Mouse (Mus musculus) forebrain, embryonic 10.5 days (tissue): ENCODE data around the gene Tanc2. TPM values are rescaled to one million over a fixed set of nuclear protein-coding genes. Genes with fewer than 3 reads are reported as not detected.

Experiments used
- DNase-seq: peaks from one replicate; pipeline ENCODE4 v3.0.0-alpha.2; 2017; ENCODE audit warnings: low spot score; ENCODE audit errors: extremely low spot score
- H3K27ac ChIP-seq: fragments of 300-500 bp; sonication (generic); 2 replicates; pipeline ENCODE4 v1.5.1; 2016; ENCODE audit warnings: mild to moderate bottlenecking
- H3K27me3 ChIP-seq: fragments of 300-500 bp; sonication (generic); 2 replicates; pipeline ENCODE4 v1.6.1; 2016; ENCODE audit warnings: mild to moderate bottlenecking; ENCODE audit not compliant: poor library complexity, severe bottlenecking
- H3K36me3 ChIP-seq: fragments of 300-500 bp; sonication (generic); replicated peaks from 2 replicates; pipeline ENCODE4 v1.6.1; 2016; ENCODE audit warnings: mild to moderate bottlenecking, moderate library complexity
- H3K4me1 ChIP-seq: fragments of 300-500 bp; sonication (generic); 2 replicates; pipeline ENCODE4 v1.6.1; 2016
- H3K4me3 ChIP-seq: fragments of 300-500 bp; sonication (generic); 2 replicates; pipeline ENCODE4 v1.5.1; 2016; ENCODE audit warnings: mild to moderate bottlenecking, moderate library complexity
- H3K9me3 ChIP-seq: fragments of 300-500 bp; sonication (generic); 2 replicates; pipeline ENCODE4 v1.6.1; 2016; ENCODE audit warnings: mild to moderate bottlenecking, moderate library complexity
- WGBS: fragments of 180-500 bp; shearing (Covaris S2); methylation state at CpG from one replicate; pipeline ENCODE4 v1.1.7; 2016; 5-methylcytosine and 5-hydroxymethylcytosine counted together
- polyA plus RNA-seq: library from polyadenylated mRNA; unstranded; fragments of >200 nt; fragmentation: Nextera tagmentation; extraction: Ambion mirVana; gene quantifications from 2 replicates; pipeline ENCODE4 v1.2.1, GENCODE M21; 2016

The Tanc2 gene
- polyA plus RNA-seq, 1 experiment from 2014 or later = 5.7 TPM

DNA sequence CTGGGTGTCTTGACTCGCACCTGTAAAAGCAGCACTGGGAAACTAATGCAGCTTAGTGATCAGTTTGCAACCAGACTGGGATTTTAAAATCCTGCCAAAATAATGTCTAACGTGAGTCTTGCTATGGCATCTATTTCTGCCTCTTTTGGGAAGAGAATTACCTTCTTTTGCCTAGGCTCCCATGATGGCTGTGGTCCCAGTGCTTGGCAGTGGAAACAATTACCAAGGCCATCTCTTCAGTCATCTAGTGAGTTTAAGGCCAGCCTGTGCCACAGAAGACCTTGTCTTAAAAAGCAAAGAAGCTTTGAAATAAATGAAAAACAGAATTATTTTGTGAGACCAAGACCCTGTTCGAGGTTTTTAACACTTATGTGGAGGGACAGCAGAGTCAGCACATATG, 213.9 kb downstream of the Tanc2 start:
- 91% methylated on average over 3 of the region's 3 CpGs for WGBS
- DNase-seq = no peak

DNA sequence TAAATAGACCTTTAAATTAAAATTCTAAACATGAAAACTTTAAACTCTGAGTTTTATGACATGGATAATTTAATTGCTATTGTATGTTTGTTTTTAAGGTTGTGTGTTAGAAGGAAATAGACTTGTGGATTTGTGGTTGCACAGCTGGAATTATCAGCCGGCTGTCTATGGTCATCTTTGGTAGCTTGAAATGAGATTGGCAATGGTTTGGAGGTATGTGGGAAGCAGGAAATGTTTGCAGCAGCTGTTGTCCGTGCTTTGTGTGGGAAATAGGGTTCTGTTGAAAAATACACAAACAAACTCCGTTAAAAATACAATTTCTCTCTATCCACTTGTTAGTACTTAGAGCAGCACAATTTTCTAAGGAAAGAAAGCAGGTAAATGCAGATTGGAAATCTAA, 215.0 kb downstream of the Tanc2 start:
- DNase-seq = no peak
- H3K36me3 ChIP-seq = no peaks in the 10 kb centered on the region
- no peaks in the 10 kb centered on the region for H3K4me1 ChIP-seq
- H3K9me3 ChIP-seq = no peaks in the 10 kb centered on the region
- WGBS = 75% methylated on average over 3 of the region's 3 CpGs
- H3K27me3 ChIP-seq = no peaks in the 10 kb centered on the region
- no peak overlapping the region for H3K27ac ChIP-seq
- no peak overlapping the region for H3K4me3 ChIP-seq

More for the DNA sequence above, 213.9 kb downstream of the Tanc2 start:
- Histone ChIP-seq H3K4me3 (no peak overlapping the region), H3K27me3 (no peaks in the 10 kb centered on the region), H3K4me1 (no peaks in the 10 kb centered on the region), H3K27ac (no peak overlapping the region), H3K9me3 (no peaks in the 10 kb centered on the region), H3K36me3 (no peaks in the 10 kb centered on the region)

DNA sequence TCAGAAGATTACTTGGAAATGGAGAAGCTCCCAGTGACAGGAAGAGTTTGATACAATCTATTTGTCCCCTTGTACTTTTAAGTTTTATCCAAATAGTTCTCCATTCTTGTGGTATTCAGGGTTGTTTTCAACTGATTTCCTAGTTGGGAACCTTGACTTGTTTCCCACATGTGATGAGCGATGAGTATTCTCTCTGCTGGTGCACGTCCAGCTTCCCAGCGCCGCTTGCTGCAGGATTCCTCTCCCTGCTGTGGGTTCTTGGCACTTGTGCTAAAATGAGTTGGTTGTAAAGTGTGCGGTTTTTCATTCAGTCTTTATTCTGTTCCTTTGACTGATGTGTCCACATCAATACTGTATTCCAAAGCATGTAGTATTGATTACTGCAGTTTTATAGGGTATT, 217.3 kb downstream of the Tanc2 start:
- 96% methylated on average over 5 of the region's 5 CpGs for WGBS
- Histone ChIP-seq H3K27ac (no peak overlapping the region), H3K9me3 (no peaks in the 10 kb centered on the region), H3K4me1 (no peaks in the 10 kb centered on the region), H3K4me3 (no peak overlapping the region), H3K27me3 (no peaks in the 10 kb centered on the region), H3K36me3 (0 out of 2 replicates have a peak, but pooled peaks cover 2% of the 10 kb centered on the region)
- no peak for DNase-seq

DNA sequence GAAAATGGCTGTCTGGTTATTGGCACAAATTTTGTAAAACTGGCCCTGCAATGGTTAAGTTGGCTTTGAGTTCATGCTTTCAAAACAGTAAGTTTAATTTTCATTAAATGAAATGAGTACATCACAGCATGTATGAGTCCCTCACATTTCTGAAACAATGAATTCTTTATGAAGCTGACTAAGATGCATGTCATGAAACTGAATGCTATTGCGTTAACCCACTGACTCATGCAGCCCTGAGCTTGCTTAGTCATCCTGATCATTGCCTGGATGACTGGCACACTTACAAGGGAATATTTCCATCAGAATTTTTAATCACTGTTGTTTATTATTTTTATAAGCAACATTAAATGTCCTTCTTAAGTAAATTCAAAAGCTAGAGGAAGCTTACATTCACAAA, 233.5 kb downstream of the Tanc2 start:
- DNase-seq = no peak
- H3K27me3 ChIP-seq = no peaks in the 10 kb centered on the region
- H3K4me1 ChIP-seq = no peaks in the 10 kb centered on the region
- 83% methylated on average over 1 of the region's 1 CpGs for WGBS
- no peaks in the 10 kb centered on the region for H3K9me3 ChIP-seq
- no peak overlapping the region for H3K27ac ChIP-seq
- no peaks in the 10 kb centered on the region for H3K36me3 ChIP-seq
- no peak overlapping the region for H3K4me3 ChIP-seq

DNA sequence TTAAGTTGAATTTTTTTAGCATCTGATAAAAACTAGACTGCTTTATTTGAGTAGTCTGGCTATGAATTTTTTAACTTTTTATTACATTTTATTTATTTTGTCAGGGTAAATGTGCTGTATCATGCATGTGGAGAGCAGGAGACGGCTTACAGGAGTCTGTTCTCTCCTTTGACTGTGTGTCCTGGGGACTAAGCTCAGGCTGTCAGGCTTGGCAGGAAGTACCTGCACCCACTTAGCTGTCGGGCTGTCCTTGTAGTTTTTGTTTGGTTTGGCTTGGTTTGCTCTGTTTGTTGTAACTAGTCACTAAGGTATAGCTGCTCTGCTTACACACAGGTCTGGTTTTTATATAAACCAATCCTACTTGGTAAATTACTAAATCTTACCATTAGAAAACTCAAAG, 234.0 kb downstream of the Tanc2 start:
- Histone ChIP-seq H3K36me3 (no peaks in the 10 kb centered on the region), H3K27me3 (no peaks in the 10 kb centered on the region), H3K4me1 (no peaks in the 10 kb centered on the region), H3K9me3 (no peaks in the 10 kb centered on the region), H3K27ac (no peak overlapping the region), H3K4me3 (no peak overlapping the region)
- no peak for DNase-seq
- WGBS = 76% methylated on average over 2 of the region's 2 CpGs

DNA sequence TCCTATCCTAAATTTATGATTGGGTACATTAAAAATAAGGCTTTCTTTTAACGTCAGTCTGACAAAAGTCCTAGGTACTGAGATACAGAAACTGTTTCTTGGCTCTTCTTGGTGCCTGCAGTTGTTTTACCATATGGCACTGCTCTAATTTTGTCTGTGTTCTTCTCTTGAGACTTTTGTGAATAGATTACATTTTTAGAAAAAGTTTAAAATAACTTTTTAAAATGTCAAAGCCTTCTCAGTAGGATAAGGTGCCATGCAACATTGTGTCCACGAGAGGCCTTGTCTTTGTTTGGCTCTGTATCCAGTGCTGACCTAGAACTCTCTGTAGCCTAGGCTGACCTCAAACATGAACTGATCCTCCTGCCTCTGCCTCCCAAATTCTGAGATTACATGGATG, 238.4 kb downstream of the Tanc2 start:
- no peak overlapping the region for H3K27ac ChIP-seq
- H3K4me3 ChIP-seq = no peak overlapping the region
- no peaks in the 10 kb centered on the region for H3K4me1 ChIP-seq
- H3K36me3 ChIP-seq = no peaks in the 10 kb centered on the region
- DNase-seq = no peak
- no peaks in the 10 kb centered on the region for H3K9me3 ChIP-seq
- WGBS = 90% methylated on average over 2 of the region's 2 CpGs
- H3K27me3 ChIP-seq = no peaks in the 10 kb centered on the region

DNA sequence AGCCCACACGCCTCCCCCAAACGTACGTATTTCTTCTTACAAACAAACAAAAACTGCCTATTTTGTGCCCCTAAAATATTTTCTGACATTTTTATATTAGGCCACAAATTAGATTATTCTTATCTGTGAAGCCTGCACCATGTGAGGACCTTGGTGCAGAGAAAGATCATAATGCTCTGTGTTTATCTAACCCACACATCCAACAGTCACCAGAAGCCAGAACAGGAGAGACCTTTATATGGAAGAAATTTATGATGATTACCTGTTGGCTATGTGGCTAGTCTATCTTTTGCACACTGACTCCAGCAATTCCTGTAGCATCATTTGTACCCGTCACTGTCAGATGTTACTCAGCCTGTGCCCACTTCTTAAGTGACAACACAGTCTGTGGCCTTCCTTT, 245.4 kb downstream of the Tanc2 start:
- H3K9me3 ChIP-seq = no peaks in the 10 kb centered on the region
- no peaks in the 10 kb centered on the region; the same call in 1 of the 2 replicates for H3K36me3 ChIP-seq
- H3K4me1 ChIP-seq = no peaks in the 10 kb centered on the region
- no peak overlapping the region for H3K4me3 ChIP-seq
- no peak overlapping the region for H3K27ac ChIP-seq
- no peaks in the 10 kb centered on the region for H3K27me3 ChIP-seq
- WGBS = 94% methylated on average over 4 of the region's 4 CpGs
- no peak for DNase-seq

DNA sequence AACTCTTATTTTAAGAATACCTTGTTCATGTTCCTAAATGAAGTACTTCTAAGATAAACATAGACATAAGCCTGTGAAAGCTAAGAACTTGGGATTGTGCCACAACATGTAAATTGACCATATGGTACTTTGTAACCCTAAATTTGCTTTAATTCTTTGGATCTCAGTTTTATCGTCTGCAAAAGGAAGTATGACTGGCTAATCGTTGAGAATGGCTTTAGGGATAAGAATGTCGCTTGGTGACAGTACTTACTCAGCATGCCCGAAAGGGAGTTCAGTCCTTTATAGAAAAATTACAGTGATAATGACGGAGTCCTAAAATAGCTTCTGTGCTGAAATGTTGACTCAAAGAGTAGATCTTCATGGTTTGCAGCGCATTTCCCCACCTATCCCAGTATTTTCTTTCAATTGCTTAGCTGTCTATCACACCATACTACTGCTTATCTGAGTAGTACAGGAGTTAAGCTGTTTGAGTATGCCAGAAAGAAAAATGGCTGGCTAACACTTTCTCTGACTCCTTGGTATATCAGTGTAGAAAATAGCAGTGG, 246.6 kb downstream of the Tanc2 start:
- H3K27ac ChIP-seq = no peak overlapping the region
- no peaks in the 10 kb centered on the region; the same call in 1 of the 2 replicates for H3K36me3 ChIP-seq
- H3K4me3 ChIP-seq = no peak overlapping the region
- no peaks in the 10 kb centered on the region for H3K9me3 ChIP-seq
- WGBS = 95% methylated on average over 6 of the region's 6 CpGs
- H3K27me3 ChIP-seq = no peaks in the 10 kb centered on the region
- no peaks in the 10 kb centered on the region for H3K4me1 ChIP-seq
- DNase-seq = no peak

DNA sequence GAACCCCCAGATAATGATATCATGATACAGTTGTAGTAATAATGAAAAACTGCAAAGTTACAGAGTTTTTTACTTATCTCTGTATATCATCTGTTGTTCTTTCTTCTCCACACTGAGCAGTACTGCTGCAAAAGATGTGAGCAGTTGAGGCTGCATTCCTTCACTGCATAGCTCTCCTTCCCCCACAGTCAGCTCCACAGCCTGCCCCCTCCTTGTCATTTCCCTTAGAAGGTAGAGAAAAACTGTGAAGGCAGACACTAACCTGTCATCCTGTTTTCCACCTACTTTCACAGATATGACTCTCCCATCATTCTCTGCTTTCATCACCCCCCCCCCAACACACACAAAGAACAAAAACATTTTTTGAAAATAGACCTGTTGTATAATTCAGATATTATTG, 248.2 kb downstream of the Tanc2 start:
- H3K27me3 ChIP-seq = no peaks in the 10 kb centered on the region
- no peak for DNase-seq
- no peaks in the 10 kb centered on the region for H3K9me3 ChIP-seq
- H3K4me3 ChIP-seq = no peak overlapping the region
- no peak overlapping the region for H3K27ac ChIP-seq
- H3K4me1 ChIP-seq = no peaks in the 10 kb centered on the region
- H3K36me3 ChIP-seq = no peaks in the 10 kb centered on the region; the same call in 1 of the 2 replicates

DNA sequence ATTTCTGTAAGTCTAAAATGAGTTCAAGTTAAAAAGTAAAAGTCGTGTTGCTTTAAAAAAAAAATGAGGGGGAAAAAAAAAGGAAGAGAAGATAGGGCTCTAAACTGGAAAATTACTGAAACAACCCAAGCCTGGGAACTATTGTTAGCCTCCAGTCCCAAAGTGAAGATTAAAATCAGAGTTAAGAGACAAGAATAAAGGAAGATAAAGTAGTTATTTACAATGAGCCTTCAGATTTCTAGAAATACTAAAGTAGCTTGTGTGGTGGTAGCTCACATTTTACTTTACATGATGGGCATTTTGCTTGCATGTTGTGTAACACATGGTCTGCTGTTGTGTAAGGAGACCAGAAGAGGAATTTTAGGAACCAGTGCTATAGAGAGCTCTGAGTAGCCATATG, 256.1 kb downstream of the Tanc2 start:
- Histone ChIP-seq H3K27ac (no peak overlapping the region), H3K4me3 (no peak overlapping the region), H3K27me3 (no peaks in the 10 kb centered on the region), H3K4me1 (no peaks in the 10 kb centered on the region), H3K9me3 (no peaks in the 10 kb centered on the region), H3K36me3 (no peaks in the 10 kb centered on the region)
- DNase-seq = no peak
- 87% methylated on average over 1 of the region's 1 CpGs for WGBS

DNA sequence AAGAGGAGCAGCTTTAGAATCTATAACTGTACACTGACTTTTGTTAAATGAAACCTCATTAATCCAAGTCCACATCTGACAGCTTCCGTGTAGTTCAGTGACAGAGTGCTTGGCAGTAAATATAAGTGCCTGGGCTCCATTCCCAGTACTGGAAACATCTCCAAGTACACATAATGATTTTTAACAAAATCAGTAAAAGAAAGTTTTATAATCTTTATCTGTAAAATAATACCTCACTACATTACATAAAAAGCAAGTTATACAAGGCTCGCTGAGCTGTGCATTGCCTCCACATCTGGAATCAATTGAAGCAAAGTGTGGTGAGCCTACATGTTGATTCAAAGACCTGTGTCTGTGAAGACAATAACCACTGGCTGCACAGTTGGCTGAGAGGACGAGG, 265.7 kb downstream of the Tanc2 start:
- no peak overlapping the region for H3K4me3 ChIP-seq
- H3K27me3 ChIP-seq = no peaks in the 10 kb centered on the region
- no peaks in the 10 kb centered on the region for H3K9me3 ChIP-seq
- WGBS = 75% methylated on average over 3 of the region's 3 CpGs
- DNase-seq = no peak
- H3K27ac ChIP-seq = no peak overlapping the region
- H3K36me3 ChIP-seq = no peaks in the 10 kb centered on the region; the same call in 1 of the 2 replicates
- no peaks in the 10 kb centered on the region for H3K4me1 ChIP-seq

DNA sequence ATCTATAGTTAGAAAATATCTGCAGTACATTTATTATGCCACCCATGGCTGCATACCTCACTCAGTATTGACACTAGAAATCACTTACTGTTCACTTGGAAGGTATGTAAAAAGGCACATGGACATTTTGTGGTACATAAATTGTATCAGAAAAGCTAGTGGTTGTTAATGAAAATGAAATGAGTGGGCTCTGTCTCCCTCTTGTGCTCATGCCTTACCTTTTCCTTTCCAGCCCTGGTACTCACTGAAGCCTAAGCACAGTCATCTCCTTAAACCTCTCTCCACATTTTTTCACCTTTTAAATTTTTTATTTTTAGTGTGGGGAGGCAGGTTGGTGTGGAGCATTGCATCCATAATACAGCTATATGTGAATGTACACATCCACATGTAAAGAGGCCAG, 268.3 kb downstream of the Tanc2 start:
- H3K27me3 ChIP-seq = no peaks in the 10 kb centered on the region
- H3K36me3 ChIP-seq = no peaks in the 10 kb centered on the region; the same call in 1 of the 2 replicates
- no peak for DNase-seq
- H3K9me3 ChIP-seq = no peaks in the 10 kb centered on the region
- no peak overlapping the region for H3K27ac ChIP-seq
- no peak overlapping the region for H3K4me3 ChIP-seq
- no peaks in the 10 kb centered on the region for H3K4me1 ChIP-seq

DNA sequence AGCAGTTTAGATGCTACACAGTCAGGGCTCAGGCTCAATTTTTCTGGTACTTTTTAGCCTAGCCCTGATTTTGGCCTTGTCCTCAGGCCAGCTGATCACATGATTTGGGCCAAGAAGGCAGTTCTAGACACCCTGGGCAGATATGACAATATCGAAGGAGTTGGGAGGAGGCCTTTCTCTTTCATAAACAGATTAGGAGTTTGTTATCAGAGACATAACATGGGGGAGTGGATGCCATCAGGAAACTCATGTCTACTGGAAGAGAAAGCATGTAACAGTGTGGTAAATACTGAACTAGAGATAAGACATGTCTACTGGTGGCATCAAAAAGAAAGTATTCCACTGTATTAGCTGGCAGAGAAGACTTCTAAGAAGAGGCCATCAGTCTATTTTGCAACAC, 295.8 kb downstream of the Tanc2 start:
- H3K4me1 ChIP-seq = no peaks in the 10 kb centered on the region
- H3K4me3 ChIP-seq = no peak overlapping the region
- H3K9me3 ChIP-seq = no peaks in the 10 kb centered on the region
- DNase-seq = no peak
- H3K27me3 ChIP-seq = no peaks in the 10 kb centered on the region
- H3K36me3 ChIP-seq = no peaks in the 10 kb centered on the region; the same call in 1 of the 2 replicates
- H3K27ac ChIP-seq = no peak overlapping the region
- WGBS = 83% methylated on average over 1 of the region's 1 CpGs

DNA sequence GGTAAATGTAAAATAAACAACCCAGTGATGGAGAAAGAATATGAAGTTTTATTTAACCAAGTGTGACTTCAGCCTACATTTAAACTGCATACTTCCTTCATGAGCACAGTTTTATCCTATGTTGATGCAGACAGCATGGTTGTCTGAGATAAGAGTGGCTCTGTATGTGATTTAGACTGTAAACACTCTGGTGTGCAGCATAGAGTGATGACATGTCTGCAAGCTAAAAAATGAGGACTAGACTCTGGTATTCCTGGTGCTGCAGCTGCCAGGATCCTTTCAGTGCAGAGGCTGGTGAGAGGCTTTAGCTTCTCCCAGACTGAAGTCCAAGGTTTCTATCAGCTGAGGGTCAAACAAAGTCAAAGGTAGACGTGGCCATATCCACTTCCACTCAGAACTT, 297.5 kb downstream of the Tanc2 start:
- Histone ChIP-seq H3K36me3 (no peaks in the 10 kb centered on the region; the same call in 1 of the 2 replicates), H3K27ac (no peak overlapping the region), H3K4me3 (no peak overlapping the region), H3K27me3 (no peaks in the 10 kb centered on the region), H3K9me3 (no peaks in the 10 kb centered on the region), H3K4me1 (no peaks in the 10 kb centered on the region)
- DNase-seq = no peak
- WGBS = 87% methylated on average over 1 of the region's 1 CpGs
